Comparison of ENCODE assay signal across 8 mouse cellular contexts in genomic region chr6:54070736-54071135, GRCm38 (mm10). TPM values are rescaled to one million over a fixed set of nuclear protein-coding genes. Genes with fewer than 3 reads are reported as not detected.
DNase-seq lines count a peak whose midpoint lies in the region; ATAC-seq lines count a peak whose summit lies in the region.
"Had no signal": no experiment of that assay in that cellular context is flagged by ENCODE, and none has a peak within 500 bp of the region (broad histone marks: within the 10 kb centered on the region; RNA-seq: fewer than 3 reads in every experiment).

No protein-coding gene starts in this region.

- WGBS in kidney, embryonic 16.5 days: 40% methylated on average over 6 of the region's 6 CpGs
- 34% methylated on average over 6 of the region's 6 CpGs for WGBS in lung, embryonic 16.5 days
- WGBS in midbrain, embryonic 13.5 days: 74% methylated on average over 6 of the region's 6 CpGs

- no peak overlapping the region for H3K9ac ChIP-seq in kidney, embryonic 16.5 days (replicated peaks; ENCODE audit: low read length)
- no peak overlapping the region for H3K9ac ChIP-seq in lung, embryonic 16.5 days (ENCODE audit: low read length)
- H3K9ac ChIP-seq in midbrain, embryonic 13.5 days (replicated peaks): no peak overlapping the region

- no peaks in the 10 kb centered on the region for H3K9me3 ChIP-seq in kidney, embryonic 16.5 days (ENCODE audit: low read length)
- H3K9me3 ChIP-seq in lung, embryonic 16.5 days (ENCODE audit: control insufficient read depth, low read length): no peaks in the 10 kb centered on the region
- H3K9me3 ChIP-seq in midbrain, embryonic 13.5 days: no peaks in the 10 kb centered on the region

- no peaks in the 10 kb centered on the region for H3K27me3 ChIP-seq in kidney, embryonic 16.5 days (ENCODE audit: insufficient read depth, low read length)
- H3K27me3 ChIP-seq in lung, embryonic 16.5 days (ENCODE audit: control insufficient read depth, insufficient read depth, low read depth, low read length): peaks cover 8% of the 10 kb centered on the region; the same call in 1 of the 2 replicates
- no peaks in the 10 kb centered on the region for H3K27me3 ChIP-seq in midbrain, embryonic 13.5 days

- no peak overlapping the region for H3K4me3 ChIP-seq in kidney, embryonic 16.5 days (ENCODE audit: low read length)
- no peak overlapping the region for H3K4me3 ChIP-seq in lung, embryonic 16.5 days (ENCODE audit: low read length)
- no peak overlapping the region for H3K4me3 ChIP-seq in midbrain, embryonic 13.5 days (replicated peaks)
- H3K4me3 ChIP-seq: layer of hippocampus, adult 2 months had no signal

- H3K4me2 ChIP-seq in kidney, embryonic 16.5 days (replicated peaks; ENCODE audit: low read depth, low read length): no peak overlapping the region
- no peak overlapping the region for H3K4me2 ChIP-seq in lung, embryonic 16.5 days (ENCODE audit: low read depth, low read length)
- H3K4me2 ChIP-seq in midbrain, embryonic 13.5 days (replicated peaks): no peak overlapping the region

- no peak overlapping the region for H3K27ac ChIP-seq in kidney, embryonic 16.5 days (ENCODE audit: low read length)
- H3K27ac ChIP-seq in lung, embryonic 16.5 days (ENCODE audit: low read length): 0 out of 2 replicates have a peak overlapping the region, but pooled peaks have one; percentile 13
- H3K27ac ChIP-seq in midbrain, embryonic 13.5 days: no peak overlapping the region
- H3K27ac ChIP-seq: layer of hippocampus, adult 2 months had no signal

- H3K36me3 ChIP-seq in kidney, embryonic 16.5 days (ENCODE audit: insufficient read depth, low read length): no peaks in the 10 kb centered on the region
- no peaks in the 10 kb centered on the region for H3K36me3 ChIP-seq in lung, embryonic 16.5 days (ENCODE audit: control insufficient read depth, insufficient read depth, low read length)
- H3K36me3 ChIP-seq in midbrain, embryonic 13.5 days: no peaks in the 10 kb centered on the region

- peaks cover 20% of the 10 kb centered on the region for H3K4me1 ChIP-seq in kidney, embryonic 16.5 days (ENCODE audit: insufficient read depth, low read length)
- H3K4me1 ChIP-seq in lung, embryonic 16.5 days (replicated peaks; ENCODE audit: control insufficient read depth, insufficient read depth, low read length): peaks cover 19% of the 10 kb centered on the region
- H3K4me1 ChIP-seq in midbrain, embryonic 13.5 days (replicated peaks): peaks cover 22% of the 10 kb centered on the region

- ATAC-seq in kidney, embryonic 16.5 days (ENCODE audit: low FRiP score, low TSS enrichment): no peak
- peak; percentile 57 for ATAC-seq in lung, embryonic 16.5 days (ENCODE audit: low read depth)
- ATAC-seq in midbrain, embryonic 13.5 days: no peak

- peak; percentile 57 for DNase-seq in kidney, adult 18-20 months
- DNase-seq in brain, adult 2 months (ENCODE audit: low read depth, low spot score): peak; percentile 97
- DNase-seq in cerebellum, postnatal 25 days: peak; percentile 98 to 99
- DNase-seq in layer of hippocampus, adult 8-10 months (ENCODE audit: low spot score in 2 of 2): no peak

RNA-seq across cellular contexts. Expression of gene Chn2, which starts 31.4 kb away (rescaled TPM):
- 17.1 and 17.3 TPM in 2 replicates for polyA plus RNA-seq in kidney, embryonic 16.5 days (2015; fragmentation: Nextera tagmentation; extraction: Ambion mirVana)
- 9.4 and 11.1 TPM in 2 replicates for polyA plus RNA-seq in lung, embryonic 16.5 days (2015; fragmentation: Nextera tagmentation; extraction: Ambion mirVana)
- polyA plus RNA-seq in midbrain, embryonic 13.5 days (2015; fragmentation: Nextera tagmentation; extraction: Ambion mirVana): 28.8 and 29.1 TPM in 2 replicates
- 10 to 100 TPM; 22.1 to 26.4 (median 24.1) TPM for total RNA-seq in layer of hippocampus, adult 8-10 months (2022)

Comparison
In these comparisons a context has a peak if more than half of its experiments do, and no peak if none do; other contexts are left out.
1. DNase-seq: peak in kidney, adult 18-20 months (single experiment), brain, adult 2 months (single experiment) and cerebellum, postnatal 25 days (2 of 2); none in layer of hippocampus, adult 8-10 months (0 of 2).